Mouse (Mus musculus): ENCODE measurements around the gene Atxn7l3b. TPM values are rescaled to one million over a fixed set of nuclear protein-coding genes. Genes with fewer than 3 reads are reported as not detected.
"Not testable (repeated sequence)": the region's sequence is repeated elsewhere in the genome, so short reads cannot be mapped to it uniquely, and the experiment has no call there.

Gene Atxn7l3b
- 159 and 168 TPM in 2 replicates for polyA plus RNA-seq (2015; fragmentation: Nextera tagmentation; extraction: Ambion mirVana)

DNA sequence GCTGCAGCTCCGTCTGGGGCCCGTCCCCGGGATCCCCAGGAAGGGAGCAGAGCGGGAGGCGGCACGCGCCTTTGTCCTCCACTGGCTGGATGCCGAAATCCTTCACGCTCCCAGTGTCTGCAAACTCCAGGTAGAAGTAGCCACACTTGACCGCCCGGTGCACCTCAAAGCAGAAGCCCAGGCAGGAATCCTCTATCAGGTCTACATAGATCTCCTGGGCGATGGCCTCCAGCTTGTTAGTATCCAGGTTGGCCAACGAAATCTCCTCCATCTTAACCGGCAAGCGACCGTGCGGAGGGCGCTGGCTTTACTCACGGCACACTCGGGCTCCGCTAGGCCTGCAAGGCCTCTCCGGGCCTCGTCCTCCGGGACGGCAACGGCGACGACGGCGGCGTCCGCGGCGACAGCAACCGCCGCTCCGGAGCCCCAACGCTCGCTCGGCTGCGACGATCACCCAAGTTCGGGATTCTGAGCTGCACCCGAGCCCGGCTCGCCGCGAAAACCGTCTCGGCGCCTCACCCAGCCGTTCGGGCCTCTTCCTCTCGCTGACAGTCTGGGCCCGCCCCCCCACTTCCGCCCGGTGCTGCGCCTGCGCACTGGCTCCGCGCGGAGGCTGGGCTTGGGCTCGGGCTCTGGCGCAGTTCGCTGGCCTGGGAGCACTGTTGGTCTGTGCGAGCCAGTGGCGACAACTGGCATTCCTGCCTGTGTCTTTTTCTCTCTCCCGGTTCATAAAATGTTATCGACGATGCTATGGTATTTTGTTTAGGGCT, at the start of gene Atxn7l3b:
TSS of gene Atxn7l3b (minus strand) at position 550 of the 770 bp plus-strand sequence.
- H3K27ac ChIP-seq (ENCODE audit: low read length) = peak within 1 kb of the TSS; percentile 93
- under 1% methylated on average over 70 of the region's 70 CpGs for WGBS
- peak within 1 kb of the TSS; percentile 85 for H3K4me3 ChIP-seq (replicated peaks; ENCODE audit: low read length)
- ATAC-seq (ENCODE audit: insufficient read depth, low FRiP score) = peak; percentile 100
- peaks cover 25% of the 10 kb centered on the region for H3K36me3 ChIP-seq (ENCODE audit: control insufficient read depth, insufficient read depth, low read length)
- peaks cover 23% of the 10 kb centered on the region for H3K4me1 ChIP-seq (ENCODE audit: control insufficient read depth, insufficient read depth, low read length)
- H3K27me3 ChIP-seq (ENCODE audit: control insufficient read depth, insufficient read depth, low read length) = no peaks in the 10 kb centered on the region
- peak within 1 kb of the TSS; percentile 84 for H3K4me2 ChIP-seq (ENCODE audit: low read depth, low read length)
- 0 out of 2 replicates have a peak, but pooled peaks cover 2% of the 10 kb centered on the region for H3K9me3 ChIP-seq (replicated peaks; ENCODE audit: control insufficient read depth, low read length)
- peak within 1 kb of the TSS; percentile 97 for H3K9ac ChIP-seq (ENCODE audit: low read length)

DNA sequence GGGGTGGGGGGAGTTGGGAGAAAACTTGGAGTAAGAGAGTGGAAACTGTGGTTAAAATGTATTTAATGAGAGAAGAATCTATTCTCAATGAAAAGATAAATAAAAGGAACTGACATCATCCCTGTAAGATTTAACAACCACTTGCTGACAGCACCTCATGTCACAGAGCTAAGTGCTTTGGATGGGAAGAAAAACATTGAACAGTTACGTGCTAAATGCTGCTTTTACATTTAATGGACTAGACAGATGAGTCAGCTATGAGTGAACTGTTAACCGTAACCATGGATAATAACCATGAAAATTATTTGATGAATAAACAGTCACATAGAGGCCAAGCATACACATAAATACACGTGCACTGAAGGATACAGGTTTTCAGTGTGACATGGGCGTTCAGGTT, 48.8 kb upstream of the Atxn7l3b start:
- no peak overlapping the region for H3K27ac ChIP-seq (ENCODE audit: low read length)
- no peak overlapping the region for H3K9ac ChIP-seq (ENCODE audit: low read length)
- H3K36me3 ChIP-seq (ENCODE audit: control insufficient read depth, insufficient read depth, low read length) = no peaks in the 10 kb centered on the region
- H3K4me3 ChIP-seq (replicated peaks; ENCODE audit: low read length) = no peak overlapping the region
- no peaks in the 10 kb centered on the region for H3K9me3 ChIP-seq (replicated peaks; ENCODE audit: control insufficient read depth, low read length)
- no peak for ATAC-seq (ENCODE audit: insufficient read depth, low FRiP score)
- H3K4me1 ChIP-seq (ENCODE audit: control insufficient read depth, insufficient read depth, low read length) = no peaks in the 10 kb centered on the region
- H3K27me3 ChIP-seq (ENCODE audit: control insufficient read depth, insufficient read depth, low read length) = no peaks in the 10 kb centered on the region
- H3K4me2 ChIP-seq (ENCODE audit: low read depth, low read length) = no peak overlapping the region
- WGBS = 74% methylated on average over 4 of the region's 4 CpGs

DNA sequence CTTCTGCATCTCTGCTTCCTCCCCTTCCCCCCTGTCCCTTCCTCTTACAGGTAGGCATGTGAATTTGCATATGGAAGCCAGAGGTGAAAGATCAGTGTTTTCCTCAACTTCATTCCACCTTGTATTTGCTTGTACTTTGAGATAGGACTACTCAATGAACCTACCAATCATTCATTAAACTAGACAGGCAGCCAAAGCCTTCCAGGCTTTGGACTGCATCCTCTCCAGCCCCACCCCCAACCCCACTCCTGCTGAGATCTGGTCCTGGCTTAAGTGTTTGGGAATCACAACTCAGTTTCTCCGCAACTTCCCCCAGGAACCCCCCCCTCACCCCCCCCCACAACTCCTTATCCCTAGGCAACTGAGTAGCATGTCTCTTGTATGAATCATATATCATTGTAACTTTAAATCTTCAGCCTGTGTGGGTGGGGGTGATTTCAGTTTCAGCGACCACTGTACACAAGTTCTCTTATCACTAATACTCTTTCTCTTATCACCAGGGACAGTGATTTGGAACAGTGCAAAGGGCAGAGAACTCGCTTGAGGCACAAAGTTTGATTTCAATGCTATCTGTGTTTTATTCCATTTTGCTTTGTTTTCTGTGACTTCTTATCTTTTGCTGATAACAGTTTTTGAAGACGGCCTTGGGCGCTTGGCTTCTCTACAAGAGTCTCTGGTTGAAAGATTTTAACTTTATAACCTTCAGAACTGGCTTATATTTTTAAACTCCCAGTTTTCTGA, 44.7 kb upstream of the Atxn7l3b start:
- Histone ChIP-seq H3K27me3 (ENCODE audit: control insufficient read depth, insufficient read depth, low read length) (no peaks in the 10 kb centered on the region), H3K9ac (ENCODE audit: low read length) (no peak overlapping the region), H3K27ac (ENCODE audit: low read length) (no peak overlapping the region), H3K4me3 (replicated peaks; ENCODE audit: low read length) (no peak overlapping the region), H3K9me3 (replicated peaks; ENCODE audit: control insufficient read depth, low read length) (no peaks in the 10 kb centered on the region), H3K36me3 (ENCODE audit: control insufficient read depth, insufficient read depth, low read length) (no peaks in the 10 kb centered on the region), H3K4me1 (ENCODE audit: control insufficient read depth, insufficient read depth, low read length) (no peaks in the 10 kb centered on the region), H3K4me2 (ENCODE audit: low read depth, low read length) (no peak overlapping the region)
- no peak for ATAC-seq (ENCODE audit: insufficient read depth, low FRiP score)
- 28% methylated on average over 5 of the region's 5 CpGs for WGBS

DNA sequence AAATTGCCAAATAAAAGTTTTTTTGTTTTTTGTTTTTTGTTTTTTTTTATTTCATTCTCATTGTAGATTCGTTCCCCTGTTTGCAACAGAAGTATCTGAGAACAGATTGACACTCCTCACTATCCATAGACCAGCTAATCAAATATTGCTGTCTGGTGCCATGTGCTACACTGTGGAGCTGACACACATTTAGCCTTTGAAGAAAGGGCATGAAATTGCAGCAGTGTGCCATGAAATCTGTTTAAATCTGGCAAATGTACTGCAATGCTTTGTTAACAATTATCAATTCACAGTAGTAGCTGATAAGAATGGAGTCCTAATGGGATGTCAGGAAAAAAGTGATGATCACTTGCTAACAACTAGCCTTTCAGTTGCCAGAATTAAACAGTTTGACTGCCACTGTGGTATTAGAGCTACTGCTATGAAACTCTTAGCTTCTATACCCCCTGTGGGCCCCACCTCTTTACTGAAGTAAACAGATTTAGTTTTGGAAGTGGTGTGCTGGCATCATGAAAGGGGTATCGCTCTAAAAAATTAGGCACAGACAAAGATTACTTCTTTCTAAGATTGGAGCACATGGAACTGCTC, 41.3 kb upstream of the Atxn7l3b start:
- Histone ChIP-seq H3K4me1 (ENCODE audit: control insufficient read depth, insufficient read depth, low read length) (no peaks in the 10 kb centered on the region), H3K9me3 (replicated peaks; ENCODE audit: control insufficient read depth, low read length) (no peaks in the 10 kb centered on the region), H3K27ac (ENCODE audit: low read length) (no peak overlapping the region), H3K4me2 (ENCODE audit: low read depth, low read length) (no peak overlapping the region), H3K27me3 (ENCODE audit: control insufficient read depth, insufficient read depth, low read length) (no peaks in the 10 kb centered on the region), H3K9ac (ENCODE audit: low read length) (no peak overlapping the region), H3K4me3 (replicated peaks; ENCODE audit: low read length) (no peak overlapping the region), H3K36me3 (ENCODE audit: control insufficient read depth, insufficient read depth, low read length) (no peaks in the 10 kb centered on the region)
- WGBS = 74% methylated on average over 2 of the region's 2 CpGs
- no peak for ATAC-seq (ENCODE audit: insufficient read depth, low FRiP score)

DNA sequence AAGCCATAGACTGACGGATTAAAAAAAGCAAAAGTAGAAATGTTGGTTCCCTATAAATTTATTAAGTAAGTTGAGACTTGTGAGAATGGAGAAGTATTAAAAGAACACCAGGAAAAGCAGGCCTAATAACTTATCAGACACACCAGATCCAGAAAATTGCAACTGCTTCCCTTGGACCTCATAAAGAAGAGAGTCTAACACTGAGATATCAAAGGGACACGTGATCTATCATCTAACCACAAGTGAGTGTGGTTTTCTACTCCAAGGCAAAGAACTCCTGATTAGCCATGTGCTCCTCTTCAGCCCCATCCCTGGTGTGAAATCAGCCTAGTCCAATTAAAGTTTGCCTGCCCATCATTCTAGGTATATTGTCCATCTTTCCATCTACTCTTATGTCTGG, 38.8 kb upstream of the Atxn7l3b start:
- no peaks in the 10 kb centered on the region for H3K4me1 ChIP-seq (ENCODE audit: control insufficient read depth, insufficient read depth, low read length)
- no peak overlapping the region for H3K4me2 ChIP-seq (ENCODE audit: low read depth, low read length)
- no peak overlapping the region for H3K4me3 ChIP-seq (replicated peaks; ENCODE audit: low read length)
- no peak overlapping the region for H3K27ac ChIP-seq (ENCODE audit: low read length)
- H3K27me3 ChIP-seq (ENCODE audit: control insufficient read depth, insufficient read depth, low read length) = no peaks in the 10 kb centered on the region
- no peak overlapping the region for H3K9ac ChIP-seq (ENCODE audit: low read length)
- 64% methylated on average over 2 of the region's 2 CpGs for WGBS
- H3K36me3 ChIP-seq (ENCODE audit: control insufficient read depth, insufficient read depth, low read length) = no peaks in the 10 kb centered on the region
- no peak for ATAC-seq (ENCODE audit: insufficient read depth, low FRiP score)
- H3K9me3 ChIP-seq (replicated peaks; ENCODE audit: control insufficient read depth, low read length) = no peaks in the 10 kb centered on the region

DNA sequence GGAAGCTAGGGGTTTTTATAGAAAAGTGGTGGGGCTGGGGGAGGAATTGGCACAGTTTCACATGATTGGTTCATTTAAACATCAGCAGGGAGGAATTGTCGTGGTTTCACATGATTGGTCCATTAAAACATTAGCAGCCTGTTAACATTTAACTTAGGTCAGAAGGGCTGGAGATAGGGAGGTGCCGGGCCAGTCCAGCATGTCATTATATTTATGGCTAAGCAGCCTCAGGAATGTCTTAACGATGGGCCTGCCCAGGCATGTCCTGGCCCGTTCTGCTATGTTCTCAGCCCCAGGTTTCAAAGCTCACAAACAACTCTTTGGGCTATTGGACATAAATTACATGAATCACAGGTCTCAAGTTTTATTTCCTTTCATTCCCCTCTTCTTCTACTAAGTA, 33.4 kb upstream of the Atxn7l3b start:
- H3K4me1 ChIP-seq (ENCODE audit: control insufficient read depth, insufficient read depth, low read length); H3K9me3 ChIP-seq (replicated peaks; ENCODE audit: control insufficient read depth, low read length); H3K4me2 ChIP-seq (ENCODE audit: low read depth, low read length); ATAC-seq (ENCODE audit: insufficient read depth, low FRiP score); H3K36me3 ChIP-seq (ENCODE audit: control insufficient read depth, insufficient read depth, low read length); H3K9ac ChIP-seq (ENCODE audit: low read length); H3K27me3 ChIP-seq (ENCODE audit: control insufficient read depth, insufficient read depth, low read length); H3K4me3 ChIP-seq (replicated peaks; ENCODE audit: low read length); H3K27ac ChIP-seq (ENCODE audit: low read length): not testable (repeated sequence)
- WGBS = 27% methylated on average over 4 of the region's 4 CpGs

DNA sequence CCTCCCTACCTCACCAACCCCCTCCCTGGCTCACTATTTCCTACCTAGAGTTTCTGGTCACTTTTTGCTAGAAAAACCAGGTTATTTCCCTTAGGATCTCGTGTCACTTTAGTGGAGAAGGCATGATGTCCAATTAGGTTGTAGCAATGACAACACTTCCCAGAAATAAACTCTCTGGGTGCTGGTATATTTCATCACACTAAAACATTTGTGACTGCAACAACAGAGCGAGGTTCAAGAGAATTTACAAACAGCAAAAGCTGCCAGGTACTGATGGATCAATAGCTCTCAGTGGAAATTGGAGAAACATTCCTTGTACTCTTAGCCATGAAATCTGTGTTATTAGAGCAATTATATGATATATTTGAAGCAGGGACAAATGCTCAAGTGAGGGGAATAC, 25.3 kb upstream of the Atxn7l3b start:
- no peak for ATAC-seq (ENCODE audit: insufficient read depth, low FRiP score)
- H3K4me1 ChIP-seq (ENCODE audit: control insufficient read depth, insufficient read depth, low read length) = no peaks in the 10 kb centered on the region
- WGBS = 63% methylated on average over 2 of the region's 2 CpGs

DNA sequence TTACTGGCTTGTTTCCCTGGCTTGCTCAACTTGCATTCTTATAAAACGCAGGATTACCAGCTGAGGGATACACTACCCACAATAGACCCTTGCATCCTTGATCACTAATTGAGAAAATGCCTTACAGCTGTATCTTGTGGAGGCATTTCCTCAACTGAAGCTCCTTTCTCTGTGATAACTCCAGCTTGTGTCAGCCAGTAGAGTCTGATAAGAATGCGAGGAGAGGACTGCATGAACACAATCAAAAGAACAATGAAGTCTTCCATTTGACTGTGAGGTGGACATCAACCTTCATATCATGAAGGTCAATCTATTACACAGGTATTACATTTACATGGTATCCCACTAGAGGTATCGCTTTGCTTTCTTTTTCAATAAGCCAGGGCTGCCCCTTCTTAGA, 19.7 kb upstream of the Atxn7l3b start:
- H3K9me3 ChIP-seq (replicated peaks; ENCODE audit: control insufficient read depth, low read length) = no peaks in the 10 kb centered on the region
- H3K4me2 ChIP-seq (ENCODE audit: low read depth, low read length) = no peak overlapping the region
- no peak overlapping the region for H3K9ac ChIP-seq (ENCODE audit: low read length)
- H3K4me3 ChIP-seq (replicated peaks; ENCODE audit: low read length) = no peak overlapping the region
- H3K27me3 ChIP-seq (ENCODE audit: control insufficient read depth, insufficient read depth, low read length) = no peaks in the 10 kb centered on the region
- H3K27ac ChIP-seq (ENCODE audit: low read length) = no peak overlapping the region
- ATAC-seq (ENCODE audit: insufficient read depth, low FRiP score) = no peak
- H3K4me1 ChIP-seq (ENCODE audit: control insufficient read depth, insufficient read depth, low read length) = no peaks in the 10 kb centered on the region
- H3K36me3 ChIP-seq (ENCODE audit: control insufficient read depth, insufficient read depth, low read length) = no peaks in the 10 kb centered on the region
- WGBS = 86% methylated on average over 3 of the region's 3 CpGs

More for the DNA sequence above, 25.3 kb upstream of the Atxn7l3b start:
- Histone ChIP-seq H3K4me3 (replicated peaks; ENCODE audit: low read length) (no peak overlapping the region), H3K9ac (ENCODE audit: low read length) (no peak overlapping the region), H3K9me3 (replicated peaks; ENCODE audit: control insufficient read depth, low read length) (no peaks in the 10 kb centered on the region), H3K27ac (ENCODE audit: low read length) (no peak overlapping the region), H3K36me3 (ENCODE audit: control insufficient read depth, insufficient read depth, low read length) (no peaks in the 10 kb centered on the region), H3K4me2 (ENCODE audit: low read depth, low read length) (no peak overlapping the region), H3K27me3 (ENCODE audit: control insufficient read depth, insufficient read depth, low read length) (no peaks in the 10 kb centered on the region)

DNA sequence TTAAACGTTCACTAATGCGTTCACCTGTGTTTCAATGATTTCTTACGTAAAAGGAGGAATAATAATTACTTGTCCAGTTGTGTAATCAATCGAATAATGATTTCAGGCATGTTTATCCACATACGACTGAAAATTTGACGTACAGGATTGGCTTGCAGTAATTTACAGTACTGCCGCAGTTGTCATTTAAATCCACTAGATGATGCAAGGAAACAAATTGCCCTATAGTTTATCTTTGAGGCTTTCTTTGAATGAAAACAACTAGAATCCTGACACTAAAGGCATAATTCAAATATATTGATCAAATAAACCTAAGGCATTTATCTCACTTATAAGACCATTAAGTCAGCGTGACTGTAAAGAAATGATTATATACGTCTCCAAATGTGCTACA, 418 bp upstream of the Atxn7l3b start:
- peaks cover 25% of the 10 kb centered on the region for H3K36me3 ChIP-seq (ENCODE audit: control insufficient read depth, insufficient read depth, low read length)
- H3K4me2 ChIP-seq (ENCODE audit: low read depth, low read length) = peak overlapping the region; percentile 84
- peaks cover 23% of the 10 kb centered on the region for H3K4me1 ChIP-seq (ENCODE audit: control insufficient read depth, insufficient read depth, low read length)
- H3K27ac ChIP-seq (ENCODE audit: low read length) = peak overlapping the region; percentile 93
- H3K4me3 ChIP-seq (replicated peaks; ENCODE audit: low read length) = peak overlapping the region; percentile 85
- H3K9ac ChIP-seq (ENCODE audit: low read length) = peak overlapping the region; percentile 97
- ATAC-seq (ENCODE audit: insufficient read depth, low FRiP score) = no peak
- H3K27me3 ChIP-seq (ENCODE audit: control insufficient read depth, insufficient read depth, low read length) = no peaks in the 10 kb centered on the region
- H3K9me3 ChIP-seq (replicated peaks; ENCODE audit: control insufficient read depth, low read length) = 0 out of 2 replicates have a peak, but pooled peaks cover 2% of the 10 kb centered on the region
- 24% methylated on average over 9 of the region's 9 CpGs for WGBS
